In genomic region chr8:71568941-71569340, GRCm38 (mm10) we compare ENCODE assay signal across 9 mouse cellular contexts. TPM values are rescaled to one million over a fixed set of nuclear protein-coding genes. Genes with fewer than 3 reads are reported as not detected.
A peak's percentile ranks its signal among the peaks of the same experiment; 100 is the strongest.
DNase-seq lines count a peak whose midpoint lies in the region; ATAC-seq and TF ChIP-seq lines count a peak whose summit lies in the region.
"Had no signal": no experiment of that assay in that cellular context is flagged by ENCODE, and none has a peak within 500 bp of the region (broad histone marks: within the 10 kb centered on the region; RNA-seq: fewer than 3 reads in every experiment).

No protein-coding gene starts in this region.

- H3K36me3 ChIP-seq in liver, embryonic 11.5 days (ENCODE audit: control insufficient read depth, insufficient read depth, low read length): no peaks in the 10 kb centered on the region
- no peaks in the 10 kb centered on the region for H3K36me3 ChIP-seq in stomach, postnatal 0 days (ENCODE audit: control insufficient read depth, insufficient read depth, low read length)

- ATAC-seq in liver, embryonic 11.5 days (replicated peaks; ENCODE audit: low FRiP score): no peak
- no peak for ATAC-seq in stomach, postnatal 0 days (ENCODE audit: low FRiP score, low TSS enrichment)

- no peak overlapping the region for H3K9ac ChIP-seq in liver, embryonic 11.5 days (ENCODE audit: low read depth, low read length)
- H3K9ac ChIP-seq in stomach, postnatal 0 days (ENCODE audit: low read length): no peak overlapping the region; the same call in 1 of the 2 replicates

- TF ChIP-seq CTCF in cerebellum, adult 2 months (IDR thresholded peaks at IDR 0.05; ENCODE audit: borderline replicate concordance, insufficient read depth, low read depth, low read length): no peak
- TF ChIP-seq CTCF in stomach, postnatal 0 days (IDR thresholded peaks at IDR 0.05; ENCODE audit: low read depth): no peak

- H3K4me2 ChIP-seq in liver, embryonic 11.5 days: peak overlapping the region; percentile 94
- peak overlapping the region; percentile 81 for H3K4me2 ChIP-seq in stomach, postnatal 0 days (replicated peaks; ENCODE audit: low read depth)

- no peak for TF ChIP-seq POLR2A in cerebellum, adult 2 months (IDR thresholded peaks at IDR 0.05; ENCODE audit: borderline replicate concordance, insufficient read depth, low read length)

- H3K4me3 ChIP-seq in cerebellum, adult 2 months (replicated peaks; ENCODE audit: insufficient read depth, low read depth, low read length): peak overlapping the region; percentile 92
- H3K4me3 ChIP-seq in liver, embryonic 11.5 days (ENCODE audit: low read depth, low read length): peak overlapping the region; percentile 67
- H3K4me3 ChIP-seq in stomach, postnatal 0 days (ENCODE audit: low read depth, low read length): peak overlapping the region; percentile 60; the same call in 1 of the 2 replicates

- no peak for TF ChIP-seq EP300 in stomach, postnatal 0 days (optimal IDR thresholded peaks at IDR 0.05)

- H3K4me1 ChIP-seq in cerebellum, adult 2 months (ENCODE audit: control insufficient read depth, insufficient read depth, low read length): peaks cover 6% of the 10 kb centered on the region
- peaks cover 8% of the 10 kb centered on the region for H3K4me1 ChIP-seq in liver, embryonic 11.5 days (replicated peaks; ENCODE audit: control insufficient read depth, insufficient read depth, low read length)
- H3K4me1 ChIP-seq in stomach, postnatal 0 days (replicated peaks; ENCODE audit: control insufficient read depth, insufficient read depth): peaks cover 4% of the 10 kb centered on the region; the same call in 1 of the 2 replicates

- H3K9me3 ChIP-seq in liver, embryonic 11.5 days (ENCODE audit: control insufficient read depth, low read length): no peaks in the 10 kb centered on the region
- H3K9me3 ChIP-seq in stomach, postnatal 0 days (ENCODE audit: control insufficient read depth, low read length): no peaks in the 10 kb centered on the region

- peak; percentile 40 to 47 for DNase-seq in cerebellum, adult 2 months
- no peak for DNase-seq in cerebellum, adult 9-10 months
- peak; percentile 41 for DNase-seq in ovary, postnatal 14 days (ENCODE audit: low spot score)
- DNase-seq in ovary, adult 18-20 months (ENCODE audit: low spot score): no peak
- DNase-seq in liver, embryonic 11.5 days (ENCODE audit: low spot score): no peak
- no peak for DNase-seq in stomach, postnatal 0 days (ENCODE audit: low spot score)
- DNase-seq in left cerebral cortex, postnatal 10 days (ENCODE audit: extremely low spot score in 1 of 2, low spot score in 2 of 2): no peak
- no peak for DNase-seq in adipocyte (ENCODE audit: low spot score)

- peak overlapping the region; percentile 17 for H3K27ac ChIP-seq in cerebellum, adult 2 months (ENCODE audit: insufficient read depth, low read length)
- no peak overlapping the region for H3K27ac ChIP-seq in liver, embryonic 11.5 days (ENCODE audit: low read depth, low read length)
- H3K27ac ChIP-seq in stomach, postnatal 0 days (replicated peaks): peak overlapping the region; percentile 93

- intact Hi-C loops in left cerebral cortex, postnatal 10 days (cut with DNase I): no loop called here

- WGBS in cerebellum, adult 2 months: 8% methylated on average over 6 of the region's 6 CpGs
- 42% methylated on average over 6 of the region's 6 CpGs for WGBS in liver, embryonic 11.5 days
- WGBS in stomach, postnatal 0 days: 26% methylated on average over 6 of the region's 6 CpGs

- H3K27me3 ChIP-seq in cerebellum, adult 2 months (ENCODE audit: control insufficient read depth, insufficient read depth, low read length): no peaks in the 10 kb centered on the region
- peaks cover 7% of the 10 kb centered on the region for H3K27me3 ChIP-seq in liver, embryonic 11.5 days (replicated peaks; ENCODE audit: control insufficient read depth, insufficient read depth, low read length)
- H3K27me3 ChIP-seq in stomach, postnatal 0 days (ENCODE audit: control insufficient read depth, insufficient read depth, low read length): no peaks in the 10 kb centered on the region

RNA-seq across cellular contexts. Expression of gene Slc27a1, which starts 0.3 kb away (rescaled TPM):
- 142 and 153 TPM in 2 replicates for polyA plus RNA-seq in cerebellum, adult 2 months (2012; rRNA removed)
- 6.2 and 7.0 TPM in 2 replicates for polyA plus RNA-seq in liver, embryonic 11.5 days (2014; fragmentation: Nextera tagmentation; extraction: Ambion mirVana)
- 26.5 and 27.4 TPM in 2 replicates for polyA plus RNA-seq in stomach, postnatal 0 days (2015; fragmentation: Nextera tagmentation; extraction: Ambion mirVana)
- 10 to 100 TPM; 69.5 to 73.6 TPM for total RNA-seq in left cerebral cortex, postnatal 10 days (2021)

RNA-seq across cellular contexts. Expression of gene Nxnl1, which starts 2.5 kb away (rescaled TPM):
- polyA plus RNA-seq in cerebellum, adult 2 months (2012; rRNA removed): 0.10 and 0.11 TPM in 2 replicates
- 0.23 and 0.30 TPM in 2 replicates for polyA plus RNA-seq in liver, embryonic 11.5 days (2014; fragmentation: Nextera tagmentation; extraction: Ambion mirVana)
- 0.04 and 0.05 TPM in 2 replicates for polyA plus RNA-seq in stomach, postnatal 0 days (2015; fragmentation: Nextera tagmentation; extraction: Ambion mirVana)
- total RNA-seq in left cerebral cortex, postnatal 10 days (2021): not detected
- polyA plus RNA-seq: brain, embryonic 14.5 days had no signal

RNA-seq across cellular contexts. Expression of gene Tmem221, which starts 10.3 kb away (rescaled TPM):
- 0.21 and 0.26 TPM in 2 replicates for polyA plus RNA-seq in cerebellum, adult 2 months (2012; rRNA removed)
- polyA plus RNA-seq in liver, embryonic 11.5 days (2014; fragmentation: Nextera tagmentation; extraction: Ambion mirVana): 0.53 and 1.1 TPM in 2 replicates
- 1.0 and 1.4 TPM in 2 replicates for polyA plus RNA-seq in stomach, postnatal 0 days (2015; fragmentation: Nextera tagmentation; extraction: Ambion mirVana)
- not detected for total RNA-seq in left cerebral cortex, postnatal 10 days (2021)

RNA-seq across cellular contexts. Expression of gene Pgls, which starts 23.0 kb away (rescaled TPM):
- polyA plus RNA-seq in cerebellum, adult 2 months (2012; rRNA removed): 42.5 and 42.8 TPM in 2 replicates
- 200 TPM in 2 replicates for polyA plus RNA-seq in liver, embryonic 11.5 days (2014; fragmentation: Nextera tagmentation; extraction: Ambion mirVana)
- 221 and 223 TPM in 2 replicates for polyA plus RNA-seq in stomach, postnatal 0 days (2015; fragmentation: Nextera tagmentation; extraction: Ambion mirVana)
- total RNA-seq in left cerebral cortex, postnatal 10 days (2021): 10 to 100 TPM; 63.1 to 75.1 TPM

RNA-seq across cellular contexts. Expression of gene Mvb12a, which starts 26.2 kb away (rescaled TPM):
- 113 and 118 TPM in 2 replicates for polyA plus RNA-seq in cerebellum, adult 2 months (2012; rRNA removed)
- 68.1 and 71.0 TPM in 2 replicates for polyA plus RNA-seq in liver, embryonic 11.5 days (2014; fragmentation: Nextera tagmentation; extraction: Ambion mirVana)
- polyA plus RNA-seq in stomach, postnatal 0 days (2015; fragmentation: Nextera tagmentation; extraction: Ambion mirVana): 103 TPM in 2 replicates
- 10 to 100 TPM; 35.1 to 36.6 TPM for total RNA-seq in left cerebral cortex, postnatal 10 days (2021)

Comparison
In these comparisons a context has a peak if more than half of its experiments do, and no peak if none do; other contexts are left out.
1. DNase-seq: peak in cerebellum, adult 2 months (2 of 2) and ovary, postnatal 14 days (single experiment); none in cerebellum, adult 9-10 months (single experiment), ovary, adult 18-20 months (single experiment), liver, embryonic 11.5 days (single experiment), stomach, postnatal 0 days (single experiment), left cerebral cortex, postnatal 10 days (0 of 2) and adipocyte (single experiment).
2. Peak in every context shown above with its lines, with median percentiles within 50 percentile points of each other: H3K4me3 ChIP-seq.